In the genomic region with DNA sequence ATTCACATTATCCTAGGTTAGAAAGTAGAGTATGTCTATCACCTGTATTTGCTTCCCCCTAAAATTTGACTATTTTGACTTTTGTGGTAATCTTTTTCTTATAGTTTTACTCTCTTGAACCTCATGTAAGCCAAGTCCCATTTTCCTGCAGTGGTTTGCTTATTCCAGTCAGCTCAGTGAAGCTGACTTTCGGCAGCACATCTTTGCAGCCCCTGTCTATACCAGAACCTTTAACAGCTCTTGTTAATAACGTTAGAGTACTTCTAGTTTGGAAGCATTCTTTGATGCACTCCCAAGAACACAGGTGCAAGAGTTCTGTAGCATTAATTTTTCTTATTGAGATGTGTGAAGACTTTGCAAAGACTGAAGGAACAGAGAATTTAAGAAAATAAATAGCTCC, we compare ENCODE assay signal across 1 mouse cellular context.
TF ChIP-seq lines count a peak whose summit lies in the region.

No protein-coding gene starts in this region.

TF ChIP-seq in MEL, 35 proteins besides CTCF, POLR2A, EP300 and RAD21:
- TF ChIP-seq E2F4 (IDR thresholded peaks at IDR 0.05; ENCODE audit: borderline replicate concordance, low read depth, low read length), result no peak
- TF ChIP-seq CHD1 (IDR thresholded peaks at IDR 0.05; ENCODE audit: low read depth, low read length), result no peak
- no peak for TF ChIP-seq POLR2AphosphoS2 (IDR thresholded peaks at IDR 0.05; ENCODE audit: low read length)
- TF ChIP-seq SIN3A (IDR thresholded peaks at IDR 0.05; ENCODE audit: low read length), result no peak
- TF ChIP-seq MAZ (IDR thresholded peaks at IDR 0.05; ENCODE audit: low read depth, low read length), result no peak
- no peak for TF ChIP-seq GATA1 (IDR thresholded peaks at IDR 0.05; ENCODE audit: low read depth, low read length)
- no peak for TF ChIP-seq JUND (IDR thresholded peaks at IDR 0.05; ENCODE audit: low read depth, low read length)
- TF ChIP-seq MXI1 (IDR thresholded peaks at IDR 0.05; ENCODE audit: low read depth, low read length), result no peak
- TF ChIP-seq TCF12 (IDR thresholded peaks at IDR 0.05; ENCODE audit: low read depth, low read length), result no peak
- no peak for TF ChIP-seq MEF2A (IDR thresholded peaks at IDR 0.05; ENCODE audit: extremely low read depth, insufficient replicate concordance, low read depth, low read length, poor library complexity, severe bottlenecking)
- no peak for TF ChIP-seq BHLHE40 (IDR thresholded peaks at IDR 0.05; ENCODE audit: borderline replicate concordance, low read depth, low read length)
- no peak for TF ChIP-seq ZC3H11A (IDR thresholded peaks at IDR 0.05; ENCODE audit: low read depth, low read length)
- no peak for TF ChIP-seq MAFK (IDR thresholded peaks at IDR 0.05; ENCODE audit: borderline replicate concordance, low read depth, low read length)
- TF ChIP-seq KAT2A (conservative IDR thresholded peaks at IDR 0.05; ENCODE audit: low read depth, low read length), result no peak
- TF ChIP-seq MYB (IDR thresholded peaks at IDR 0.05; ENCODE audit: low read depth, low read length), result no peak
- TF ChIP-seq MYC (IDR thresholded peaks at IDR 0.05; ENCODE audit: low read depth, low read length), result no peak
- no peak for TF ChIP-seq UBTF (IDR thresholded peaks at IDR 0.05; ENCODE audit: borderline replicate concordance, insufficient read depth, low read depth, low read length)
- no peak for TF ChIP-seq POLR2AphosphoS5 (IDR thresholded peaks at IDR 0.05; ENCODE audit: borderline replicate concordance, low read depth, low read length)
- no peak for TF ChIP-seq MAX (IDR thresholded peaks at IDR 0.05; ENCODE audit: low read length)
- TF ChIP-seq NELFE (IDR thresholded peaks at IDR 0.05; ENCODE audit: low read depth, low read length), result no peak
TF ChIP-seq in MEL: peak in this region for 0.
